Mouse (Mus musculus) cerebellum, adult 8-10 months (tissue): ENCODE measurements around the gene Igfbp7.

Experiments
- DNase-seq: peaks from one replicate; pipeline ENCODE4 v3.0.0; 2022

Igfbp7 gene

GRCm38 (mm10) chr5:77378027-77378426 lies 29.8 kb downstream of the Igfbp7 start:
- DNase-seq = no peak

- DNase-seq = no peak
These were observed 32.3 kb downstream of the Igfbp7 start for GRCm38 (mm10) chr5:77375546-77375945.

GRCm38 (mm10) chr5:77374945-77375344 lies 32.9 kb downstream of the Igfbp7 start:
- no peak for DNase-seq

GRCm38 (mm10) chr5:77372778-77373177 lies 35.1 kb downstream of the Igfbp7 start:
- no peak for DNase-seq

GRCm38 (mm10) chr5:77372242-77372641 lies 35.6 kb downstream of the Igfbp7 start:
- no peak for DNase-seq

- DNase-seq = no peak
These were observed 37.4 kb downstream of the Igfbp7 start for GRCm38 (mm10) chr5:77370378-77370892.

GRCm38 (mm10) chr5:77369394-77369793 lies 38.4 kb downstream of the Igfbp7 start:
- DNase-seq = no peak

- DNase-seq = no peak
These were observed 39.6 kb downstream of the Igfbp7 start for GRCm38 (mm10) chr5:77368194-77368593.

- no peak for DNase-seq
These were observed 40.2 kb downstream of the Igfbp7 start for GRCm38 (mm10) chr5:77367682-77368081.

DNA sequence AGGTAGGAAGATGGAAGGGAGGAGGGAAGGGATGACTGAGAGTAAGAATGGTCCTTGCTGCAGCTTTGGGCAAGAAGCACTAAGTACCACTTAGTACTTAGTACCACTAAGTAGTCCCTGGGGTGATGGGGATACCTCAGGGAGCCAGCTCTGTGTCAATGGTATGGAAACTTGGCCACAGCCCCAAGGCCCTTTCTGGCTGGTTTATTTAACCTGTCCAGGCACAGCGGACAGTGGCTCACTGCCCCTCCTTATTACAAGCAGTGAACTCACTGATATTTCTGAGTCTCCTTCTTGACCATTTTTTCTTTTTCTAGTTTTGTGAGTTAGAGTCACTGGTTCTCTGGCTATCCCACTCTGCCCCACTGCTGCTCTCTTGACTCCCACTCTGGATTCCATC lies 40.7 kb downstream of the Igfbp7 start:
- no peak for DNase-seq

DNA sequence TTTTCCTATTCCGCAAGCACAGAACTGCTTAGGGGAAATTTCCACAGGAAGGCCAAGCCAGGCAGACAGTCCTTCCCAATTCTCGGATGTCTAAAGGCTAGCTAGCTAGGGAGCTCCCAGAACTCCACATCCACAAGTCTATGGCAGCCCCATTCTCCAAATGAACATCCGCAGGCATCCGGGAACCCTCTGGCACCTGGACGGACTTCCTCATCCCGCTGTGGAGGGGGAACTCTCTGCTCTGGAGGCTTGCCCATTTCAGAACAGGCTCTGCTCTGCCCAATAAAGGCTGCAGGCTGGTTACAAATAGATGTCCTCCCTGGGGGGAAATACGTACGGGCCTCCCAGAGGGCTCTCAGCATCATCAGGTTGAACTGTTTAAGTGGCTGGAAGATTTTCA lies 41.5 kb downstream of the Igfbp7 start:
- DNase-seq = no peak

GRCm38 (mm10) chr5:77364443-77365038 lies 43.3 kb downstream of the Igfbp7 start:
- no peak for DNase-seq

DNA sequence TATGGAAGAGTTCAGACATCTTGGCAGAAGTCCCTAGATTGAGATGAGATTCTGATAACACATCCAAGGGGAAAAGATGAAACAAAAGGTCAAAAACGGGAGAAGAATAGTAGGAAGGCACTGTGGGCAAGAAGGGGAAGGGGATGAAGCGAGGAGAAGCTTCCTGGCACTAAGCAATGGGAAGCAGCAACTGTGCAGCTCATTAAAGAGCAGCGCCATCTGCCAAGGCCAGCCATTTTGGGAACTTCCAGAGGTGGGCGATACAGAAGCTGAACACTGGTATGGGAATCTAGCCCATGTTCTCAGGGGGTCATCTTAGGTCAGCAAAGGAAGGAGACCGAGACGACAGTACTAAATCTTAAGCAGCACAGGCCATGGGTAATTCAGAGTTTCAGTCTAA lies 44.2 kb downstream of the Igfbp7 start:
- no peak for DNase-seq

- DNase-seq = no peak
These were observed 45.7 kb downstream of the Igfbp7 start for GRCm38 (mm10) chr5:77362120-77362519.

GRCm38 (mm10) chr5:77361006-77361405 lies 46.8 kb downstream of the Igfbp7 start:
- no peak for DNase-seq

GRCm38 (mm10) chr5:77359971-77360370 lies 47.9 kb downstream of the Igfbp7 start:
- no peak for DNase-seq

DNA sequence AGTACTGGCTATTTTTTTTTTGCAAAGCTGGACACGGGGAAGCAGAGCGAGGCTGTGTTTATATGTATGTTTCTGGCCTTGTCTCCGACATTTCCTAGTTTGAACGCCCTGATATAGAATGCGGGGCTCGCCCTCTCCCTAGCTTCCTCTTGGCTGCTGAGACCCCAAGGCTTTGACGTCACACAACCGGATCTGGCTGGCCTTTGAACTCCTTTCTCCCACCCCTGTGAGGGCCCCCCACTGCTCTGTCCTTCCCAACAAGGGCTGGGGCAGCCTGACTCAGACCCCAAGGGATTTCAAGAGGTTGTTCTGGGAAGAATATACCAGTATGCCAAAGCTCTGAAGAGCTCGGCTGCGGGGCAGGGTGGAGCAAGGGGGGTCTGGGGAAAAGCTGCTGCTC lies 49.5 kb downstream of the Igfbp7 start:
- DNase-seq = no peak

GRCm38 (mm10) chr5:77357405-77358149 lies 50.3 kb downstream of the Igfbp7 start:
- DNase-seq = no peak

DNA sequence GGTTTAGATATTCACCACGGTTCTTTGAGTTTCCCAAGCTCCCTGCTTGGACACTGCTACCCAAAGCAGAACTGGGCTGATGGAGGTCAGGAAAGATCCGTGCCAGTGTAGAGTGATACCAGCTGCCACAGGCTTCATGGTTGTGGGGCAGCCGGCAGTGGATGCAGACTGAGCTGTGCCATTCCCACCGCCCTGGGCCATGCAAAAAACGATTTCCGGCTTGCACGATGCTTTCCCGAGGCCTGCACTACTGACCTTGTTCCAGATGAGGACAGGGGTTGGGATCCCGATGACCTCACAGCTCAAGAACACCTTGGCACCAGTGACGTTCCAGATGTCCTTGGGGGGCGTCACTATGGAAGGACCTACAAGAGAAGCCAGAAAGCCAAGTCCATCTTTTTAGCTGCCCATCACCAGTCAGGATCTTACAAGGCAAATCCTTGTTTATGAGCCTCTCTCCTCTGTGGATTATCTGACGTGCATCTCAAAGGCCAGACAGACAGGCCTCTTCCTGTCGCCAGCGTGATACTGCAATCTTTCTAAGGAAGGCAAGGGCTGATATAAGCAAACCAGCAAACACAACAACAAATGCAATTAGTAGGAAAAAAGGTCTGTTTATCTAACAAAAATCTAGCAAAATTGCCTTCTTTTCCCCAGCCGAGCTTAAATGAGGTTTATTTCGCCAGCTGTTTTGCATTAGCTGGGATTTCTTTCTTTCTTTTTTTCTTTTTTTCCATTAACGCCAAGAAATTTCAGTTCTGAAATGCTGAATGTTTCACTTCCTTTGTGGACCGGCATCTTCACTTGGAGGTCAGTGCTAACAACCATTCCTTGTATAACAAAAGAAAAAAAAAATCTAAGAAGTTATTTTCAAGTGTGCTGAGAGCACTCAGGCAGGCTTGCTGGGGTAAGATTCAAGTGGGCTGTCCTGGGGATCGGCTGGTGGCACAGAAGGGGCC lies 52.3 kb downstream of the Igfbp7 start:
- DNase-seq = no peak

DNA sequence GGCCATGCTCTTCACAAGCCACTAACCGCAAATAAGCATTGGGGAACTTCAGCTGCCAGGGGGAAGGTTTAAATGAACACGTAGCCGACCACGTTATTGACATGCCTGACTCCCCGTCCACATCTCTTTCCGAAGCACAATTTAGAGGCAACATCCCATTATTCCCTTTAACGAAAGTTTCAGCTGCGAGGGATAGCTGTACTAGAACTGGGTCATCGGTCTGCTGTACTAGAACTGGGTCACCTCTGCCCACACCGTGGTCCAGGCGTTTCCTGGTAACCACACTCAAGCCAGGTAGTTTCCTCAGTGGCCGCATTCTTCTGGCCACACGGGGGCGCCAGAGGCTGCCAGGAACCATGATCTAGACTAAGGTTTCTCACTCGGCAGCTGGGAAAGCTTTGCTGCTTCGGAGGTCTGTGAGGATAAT lies 53.5 kb downstream of the Igfbp7 start:
- peak; percentile 72 for DNase-seq

DNA sequence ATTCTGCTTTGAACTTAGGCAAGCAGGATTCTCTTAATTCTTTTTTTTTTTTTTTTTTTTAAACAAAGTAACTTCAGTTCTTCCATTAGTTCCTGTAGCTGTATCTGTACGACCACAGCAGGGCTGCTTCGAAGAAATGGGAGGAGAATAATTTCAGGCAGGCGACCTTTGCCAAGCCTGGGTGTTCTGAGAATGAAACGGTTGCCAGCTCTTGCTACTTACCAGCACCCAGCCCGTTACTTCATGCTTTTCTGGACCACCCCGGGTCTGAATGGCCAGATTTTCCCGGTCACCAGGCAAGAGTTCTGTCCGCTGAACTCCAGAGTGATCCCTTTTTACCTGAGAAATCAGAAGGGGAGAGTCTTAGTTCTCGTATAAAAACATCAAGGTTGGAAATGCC lies 56.1 kb downstream of the Igfbp7 start:
- no peak for DNase-seq

- no peak for DNase-seq
These were observed 57.7 kb downstream of the Igfbp7 start for GRCm38 (mm10) chr5:77349971-77350658.

DNA sequence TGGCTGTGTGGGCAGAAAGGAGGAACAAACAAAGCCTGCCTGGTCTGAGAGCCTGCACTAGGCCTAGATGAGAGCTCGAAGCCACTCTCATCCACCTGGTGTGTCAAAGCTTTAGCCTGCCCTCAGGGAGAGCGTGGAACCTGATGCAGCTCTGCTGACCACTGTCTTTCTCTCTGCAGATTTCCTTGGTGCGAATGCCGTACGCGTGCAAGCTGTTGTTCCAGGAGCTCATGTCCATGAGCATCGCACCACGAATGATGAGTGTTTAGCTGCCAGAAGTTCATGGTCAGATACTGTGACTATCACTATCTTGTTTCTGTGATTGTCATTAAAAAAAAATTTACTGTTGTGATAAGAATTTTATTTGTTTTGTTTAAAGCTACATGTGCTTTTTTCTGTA lies 58.9 kb downstream of the Igfbp7 start:
- DNase-seq = no peak
